Mouse (Mus musculus) neural tube, embryonic 14.5 days (tissue): ENCODE measurements at regions not wholly inside any gene's neighbourhood (a gene's known extent, or its start where the extent isn't known, plus 50 kb on each side); places are given as distances from the start of the nearest gene placed in this dataset.
A peak's percentile ranks its signal among the peaks of the same experiment; 100 is the strongest.

Source experiments
- ATAC-seq: fragments of 200-750 bp; cut with Nextera tagmentation; 2 replicates; pipeline ENCODE4 v1.8.0; 2017; ENCODE audit warnings: low read depth, mild to moderate bottlenecking, moderate TSS enrichment, moderate library complexity
- H3K27ac ChIP-seq: fragments of 300-500 bp; sonication (generic); 2 replicates; pipeline ENCODE4 v1.5.1; 2014; ENCODE audit warnings: low read depth, mild to moderate bottlenecking, control low read depth, low read length, moderate library complexity, mixed read lengths
- H3K27me3 ChIP-seq: fragments of 300-500 bp; sonication (generic); 2 replicates; pipeline ENCODE4 v1.6.1; 2014; ENCODE audit warnings: low read length; ENCODE audit not compliant: control insufficient read depth, insufficient read depth
- H3K36me3 ChIP-seq: fragments of 300-500 bp; sonication (generic); 2 replicates; pipeline ENCODE4 v1.6.1; 2014; ENCODE audit warnings: low read length, mixed read lengths; ENCODE audit not compliant: control insufficient read depth, insufficient read depth
- H3K4me1 ChIP-seq: fragments of 300-500 bp; sonication (generic); 2 replicates; pipeline ENCODE4 v1.6.1; 2014; ENCODE audit warnings: low read length; ENCODE audit not compliant: control insufficient read depth, insufficient read depth
- H3K4me2 ChIP-seq: fragments of 300-500 bp; sonication (generic); 2 replicates; pipeline ENCODE4 v1.6.1; 2014; ENCODE audit warnings: mild to moderate bottlenecking, low read depth, low read length, control low read depth
- H3K4me3 ChIP-seq: fragments of 300-500 bp; sonication (generic); 2 replicates; pipeline ENCODE4 v1.5.1; 2014; ENCODE audit warnings: low read depth, low read length, control low read depth, mixed read lengths
- H3K9ac ChIP-seq: fragments of 300-500 bp; sonication (generic); replicated peaks from 2 replicates; pipeline ENCODE4 v1.6.1; 2014; ENCODE audit warnings: low read depth, mild to moderate bottlenecking, control low read depth, low read length, mixed read lengths
- H3K9me3 ChIP-seq: fragments of 300-500 bp; sonication (generic); 2 replicates; pipeline ENCODE4 v1.6.1; 2016; ENCODE audit warnings: low read length; ENCODE audit not compliant: control insufficient read depth
- WGBS: fragments of 180-500 bp; shearing (Covaris S2); extraction: QIAGEN DNeasy Blood & Tissue Kit; methylation state at CpG from one replicate; pipeline ENCODE4 v1.1.7; 2014; 5-methylcytosine and 5-hydroxymethylcytosine counted together

DNA sequence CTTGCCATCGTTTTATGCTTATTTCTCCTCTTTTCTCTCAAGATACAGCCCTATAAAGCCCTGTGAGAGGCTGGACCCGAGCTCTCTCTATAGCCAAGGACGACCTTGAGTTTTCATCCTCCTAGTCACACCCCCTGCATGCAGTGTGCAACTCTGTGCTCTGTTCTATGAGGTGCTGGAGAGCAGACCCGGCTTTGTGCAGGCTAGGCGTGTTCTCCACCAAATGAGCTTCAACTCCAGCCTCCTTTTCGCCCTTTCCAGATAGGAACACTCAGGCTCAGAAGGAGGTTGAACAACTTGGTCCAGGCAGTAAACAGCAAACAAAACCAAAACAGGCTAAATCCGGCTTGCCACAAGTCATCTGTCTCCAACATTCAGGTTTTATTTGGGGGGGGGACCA, 67.8 kb upstream of the Acbd6 start:
- no peak overlapping the region for H3K4me2 ChIP-seq
- no peak for ATAC-seq
- WGBS, result 67% methylated on average over 7 of the region's 7 CpGs
- H3K9me3 ChIP-seq, result no peaks in the 10 kb centered on the region
- no peaks in the 10 kb centered on the region for H3K36me3 ChIP-seq
- H3K27me3 ChIP-seq, result no peaks in the 10 kb centered on the region
- H3K27ac ChIP-seq, result no peak overlapping the region
- H3K4me3 ChIP-seq, result no peak overlapping the region
- no peak overlapping the region for H3K9ac ChIP-seq
- H3K4me1 ChIP-seq, result peaks cover 9% of the 10 kb centered on the region; the same call in 1 of the 2 replicates

GRCm38 (mm10) chr1:155491205-155492026, 66.5 kb upstream of the Acbd6 start:
- H3K4me2 ChIP-seq, result peak overlapping the region; percentile 26
- H3K4me1 ChIP-seq, result peaks cover 9% of the 10 kb centered on the region; the same call in 1 of the 2 replicates
- peak; percentile 65; the same call in 1 of the 2 replicates for ATAC-seq
- no peak overlapping the region; the same call in 1 of the 2 replicates for H3K9ac ChIP-seq
- no peaks in the 10 kb centered on the region for H3K36me3 ChIP-seq
- peak overlapping the region; percentile 44; the same call in 1 of the 2 replicates for H3K27ac ChIP-seq
- 11% methylated on average over 24 of the region's 24 CpGs for WGBS
- no peaks in the 10 kb centered on the region for H3K27me3 ChIP-seq
- no peaks in the 10 kb centered on the region for H3K9me3 ChIP-seq
- no peak overlapping the region for H3K4me3 ChIP-seq

DNA sequence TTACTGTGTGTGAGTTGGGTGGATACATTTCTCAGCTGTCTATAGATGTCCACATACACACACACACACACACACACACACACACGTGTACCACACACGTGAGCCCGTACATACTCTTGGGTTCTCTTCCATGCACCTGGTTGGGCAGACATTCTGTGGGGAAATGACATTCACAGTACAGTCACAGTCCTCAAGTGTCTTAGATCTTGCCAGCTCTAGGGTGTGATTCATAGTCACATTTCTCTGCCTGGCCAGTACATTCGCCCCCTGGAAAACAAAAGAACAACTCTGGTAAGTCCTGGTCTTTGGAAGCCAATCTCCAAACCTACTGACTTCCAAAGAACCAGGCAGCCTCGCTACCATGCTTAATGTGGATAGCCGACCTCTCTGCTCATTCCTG, 64.6 kb upstream of the Acbd6 start:
- WGBS, result 89% methylated on average over 6 of the region's 6 CpGs
- no peak for ATAC-seq
- Histone ChIP-seq H3K4me2 (no peak overlapping the region), H3K9me3 (no peaks in the 10 kb centered on the region), H3K9ac (no peak overlapping the region), H3K27me3 (no peaks in the 10 kb centered on the region), H3K4me3 (no peak overlapping the region), H3K4me1 (peaks cover 9% of the 10 kb centered on the region; the same call in 1 of the 2 replicates), H3K36me3 (no peaks in the 10 kb centered on the region), H3K27ac (no peak overlapping the region)

GRCm38 (mm10) chr1:155493799-155494198, 64.1 kb upstream of the Acbd6 start:
- no peak overlapping the region for H3K27ac ChIP-seq
- peaks cover 9% of the 10 kb centered on the region; the same call in 1 of the 2 replicates for H3K4me1 ChIP-seq
- no peaks in the 10 kb centered on the region for H3K27me3 ChIP-seq
- H3K9ac ChIP-seq, result no peak overlapping the region
- no peak for ATAC-seq
- H3K4me3 ChIP-seq, result no peak overlapping the region
- H3K9me3 ChIP-seq, result no peaks in the 10 kb centered on the region
- H3K36me3 ChIP-seq, result no peaks in the 10 kb centered on the region
- no peak overlapping the region for H3K4me2 ChIP-seq
- WGBS, result 75% methylated on average over 4 of the region's 4 CpGs

DNA sequence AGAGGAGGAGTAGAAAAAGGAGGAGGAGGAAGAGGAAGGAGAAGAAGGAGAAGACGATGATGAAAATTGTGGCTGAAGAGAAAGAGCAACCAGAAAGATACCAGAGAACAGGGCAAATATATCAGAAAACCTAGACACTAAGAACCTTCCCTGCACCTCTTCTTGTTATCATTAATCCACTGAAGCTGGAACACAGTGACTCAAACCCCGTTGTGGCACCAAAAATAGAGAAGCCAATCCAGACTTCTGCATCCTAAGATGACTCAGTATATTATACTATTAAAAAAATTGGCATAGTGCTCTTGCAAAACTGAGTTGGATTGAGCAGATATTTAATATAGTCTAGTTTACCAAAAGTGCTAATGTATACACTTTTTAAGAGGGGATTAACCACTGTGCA, 63.6 kb upstream of the Acbd6 start:
- no peak for ATAC-seq
- Histone ChIP-seq H3K9me3 (no peaks in the 10 kb centered on the region), H3K4me2 (no peak overlapping the region), H3K4me1 (peaks cover 7% of the 10 kb centered on the region; the same call in 1 of the 2 replicates), H3K4me3 (no peak overlapping the region), H3K9ac (no peak overlapping the region), H3K36me3 (no peaks in the 10 kb centered on the region), H3K27me3 (no peaks in the 10 kb centered on the region), H3K27ac (no peak overlapping the region)
- WGBS, result 96% methylated on average over 2 of the region's 2 CpGs

DNA sequence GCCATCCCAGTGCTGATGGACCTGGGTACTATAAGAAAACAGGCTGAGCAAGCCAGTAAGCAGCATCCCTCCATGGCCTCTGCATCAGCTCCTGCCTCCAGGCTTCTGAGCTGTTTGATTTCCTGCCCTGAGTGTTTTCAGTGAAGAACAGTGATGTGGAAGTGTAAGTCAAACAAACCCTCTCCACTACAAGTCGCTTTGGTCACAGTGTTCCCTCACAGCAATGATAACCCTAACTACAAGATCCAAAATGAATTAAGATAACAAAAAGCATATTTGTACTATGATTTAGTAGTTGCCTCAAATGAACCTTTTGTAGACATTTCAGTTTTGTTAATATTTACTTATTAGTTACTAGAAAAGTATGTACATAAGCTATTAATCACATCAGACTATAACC, 58.2 kb upstream of the Acbd6 start:
- WGBS, result 100% methylated on average over 1 of the region's 1 CpGs
- Histone ChIP-seq H3K27me3 (no peaks in the 10 kb centered on the region), H3K36me3 (no peaks in the 10 kb centered on the region), H3K9me3 (no peaks in the 10 kb centered on the region), H3K9ac (no peak overlapping the region), H3K4me3 (no peak overlapping the region), H3K4me2 (no peak overlapping the region), H3K27ac (no peak overlapping the region), H3K4me1 (0 out of 2 replicates have a peak, but pooled peaks cover 2% of the 10 kb centered on the region)
- no peak for ATAC-seq

GRCm38 (mm10) chr1:155502867-155503266, 55.1 kb upstream of the Acbd6 start:
- Histone ChIP-seq H3K27me3 (no peaks in the 10 kb centered on the region), H3K4me1 (0 out of 2 replicates have a peak, but pooled peaks cover 2% of the 10 kb centered on the region), H3K4me3 (no peak overlapping the region), H3K9ac (no peak overlapping the region), H3K9me3 (no peaks in the 10 kb centered on the region), H3K36me3 (no peaks in the 10 kb centered on the region), H3K27ac (no peak overlapping the region; the same call in 1 of the 2 replicates), H3K4me2 (no peak overlapping the region)
- ATAC-seq, result peak; percentile 60; the same call in 1 of the 2 replicates
- 18% methylated on average over 10 of the region's 10 CpGs for WGBS

- H3K36me3 ChIP-seq, result no peaks in the 10 kb centered on the region
- H3K9ac ChIP-seq, result no peak overlapping the region
- no peaks in the 10 kb centered on the region for H3K9me3 ChIP-seq
- no peaks in the 10 kb centered on the region for H3K27me3 ChIP-seq
- no peak overlapping the region for H3K4me3 ChIP-seq
- 51% methylated on average over 12 of the region's 12 CpGs for WGBS
- 0 out of 2 replicates have a peak, but pooled peaks cover 2% of the 10 kb centered on the region for H3K4me1 ChIP-seq
- H3K27ac ChIP-seq, result no peak overlapping the region
- no peak overlapping the region for H3K4me2 ChIP-seq
- ATAC-seq, result no peak
These were observed 53.2 kb upstream of the Acbd6 start for GRCm38 (mm10) chr1:155504581-155505328.
